Mouse (Mus musculus) cerebellum, adult 9-11 months (tissue): ENCODE results near the gene Rln3.

Experiments used
- DNase-seq: peaks from one replicate; pipeline ENCODE4 v3.0.0; 2022

Rln3 gene

GRCm38 (mm10) chr8:84065037-84065436 lies 20.2 kb upstream of the Rln3 start, which contains the start of gene Gm10643:
TSS of gene Gm10643 (minus strand) at chr8:84065137.
- DNase-seq, result no peak

- DNase-seq, result no peak
These were observed 19.2 kb upstream of the Rln3 start for GRCm38 (mm10) chr8:84063861-84064610.

- no peak for DNase-seq
These were observed 15.4 kb upstream of the Rln3 start for GRCm38 (mm10) chr8:84060245-84060644.

- DNase-seq, result no peak
These were observed 14.4 kb upstream of the Rln3 start for GRCm38 (mm10) chr8:84059226-84059625.

- DNase-seq, result no peak
These were observed 13.0 kb upstream of the Rln3 start for GRCm38 (mm10) chr8:84057827-84058226.

- DNase-seq, result no peak
These were observed 8.4 kb upstream of the Rln3 start for GRCm38 (mm10) chr8:84053229-84053628.

GRCm38 (mm10) chr8:84052746-84053145 lies 7.9 kb upstream of the Rln3 start:
- no peak for DNase-seq

- DNase-seq, result no peak
These were observed 3.4 kb upstream of the Rln3 start for GRCm38 (mm10) chr8:84048171-84048570.

- DNase-seq, result no peak
These were observed 1.7 kb upstream of the Rln3 start for GRCm38 (mm10) chr8:84046505-84046904.

- no peak for DNase-seq
These were observed 697 bp downstream of the Rln3 start for GRCm38 (mm10) chr8:84044103-84044502.

- no peak for DNase-seq
These were observed 1.9 kb downstream of the Rln3 start for GRCm38 (mm10) chr8:84042948-84043342.

- no peak for DNase-seq
These were observed 2.5 kb downstream of the Rln3 start, which contains the start of gene Il27ra for GRCm38 (mm10) chr8:84042066-84042947. TSS of gene Il27ra (minus strand) at chr8:84042589.

GRCm38 (mm10) chr8:84039050-84039449 lies 5.8 kb downstream of the Rln3 start:
- DNase-seq, result peak; percentile 64

GRCm38 (mm10) chr8:84038015-84038414 lies 6.8 kb downstream of the Rln3 start:
- no peak for DNase-seq

- DNase-seq, result no peak
These were observed 12.0 kb downstream of the Rln3 start for GRCm38 (mm10) chr8:84032777-84033176.

- DNase-seq, result no peak
These were observed 15.5 kb downstream of the Rln3 start for GRCm38 (mm10) chr8:84029272-84029671.

GRCm38 (mm10) chr8:84027449-84027848 lies 17.4 kb downstream of the Rln3 start:
- DNase-seq, result no peak

- no peak for DNase-seq
These were observed 18.9 kb downstream of the Rln3 start for GRCm38 (mm10) chr8:84025863-84026262.

GRCm38 (mm10) chr8:84024171-84024570 lies 20.6 kb downstream of the Rln3 start:
- DNase-seq, result no peak

- DNase-seq, result no peak
These were observed 21.2 kb downstream of the Rln3 start for GRCm38 (mm10) chr8:84023631-84024030.

GRCm38 (mm10) chr8:84023085-84023484 lies 21.7 kb downstream of the Rln3 start:
- DNase-seq, result no peak

GRCm38 (mm10) chr8:84021569-84021968 lies 23.2 kb downstream of the Rln3 start:
- no peak for DNase-seq

GRCm38 (mm10) chr8:84021096-84021495 lies 23.7 kb downstream of the Rln3 start, which contains the start of gene Palm3:
TSS of gene Palm3 (plus strand) at chr8:84021471.
- DNase-seq, result no peak

- DNase-seq, result no peak
These were observed 25.1 kb downstream of the Rln3 start for GRCm38 (mm10) chr8:84019738-84020137.
